Mouse (Mus musculus) thymus, adult 2 months (tissue): ENCODE results near the gene Gm5108. TPM values are rescaled to one million over a fixed set of nuclear protein-coding genes. Genes with fewer than 3 reads are reported as not detected.

ENCODE experiments used
- DNase-seq: peaks from one replicate; pipeline ENCODE4 v3.0.0; 2021
- H3K27ac ChIP-seq: fragments of 200-500 bp; 2 replicates; pipeline ENCODE4 v1.5.1; 2012; ENCODE audit warnings: low read length, control low read depth; ENCODE audit not compliant: control insufficient read depth, insufficient read depth
- H3K27me3 ChIP-seq: fragments of 200-500 bp; 2 replicates; pipeline ENCODE4 v1.6.1; 2012; ENCODE audit warnings: mild to moderate bottlenecking, low read length, moderate library complexity, mixed read lengths; ENCODE audit not compliant: control insufficient read depth, insufficient read depth
- H3K36me3 ChIP-seq: fragments of 200-500 bp; 2 replicates; pipeline ENCODE4 v1.6.1; 2012; ENCODE audit warnings: mild to moderate bottlenecking, low read length, moderate library complexity; ENCODE audit not compliant: control insufficient read depth, insufficient read depth
- H3K4me1 ChIP-seq: fragments of 200-500 bp; replicated peaks from 2 replicates; pipeline ENCODE4 v1.6.1; 2012; ENCODE audit warnings: low read length; ENCODE audit not compliant: control insufficient read depth, insufficient read depth
- H3K4me3 ChIP-seq: fragments of 200-500 bp; 2 replicates; pipeline ENCODE4 v1.5.1; 2012; ENCODE audit warnings: mild to moderate bottlenecking, low read length, control low read depth, moderate library complexity; ENCODE audit not compliant: control insufficient read depth, insufficient read depth
- CTCF ChIP-seq: fragments of 200-500 bp; IDR thresholded peaks from 2 replicates; pipeline ENCODE4 v1.5.1; 2012; ENCODE audit warnings: mild to moderate bottlenecking, control low read depth, low read length, moderate library complexity, borderline replicate concordance; ENCODE audit not compliant: control insufficient read depth, poor library complexity, insufficient read depth; ENCODE audit errors: extremely low read depth
- POLR2A ChIP-seq: fragments of 200-500 bp; IDR thresholded peaks from 2 replicates; pipeline ENCODE4 v1.6.1; 2012; ENCODE audit warnings: mild to moderate bottlenecking, low read length, control low read depth, moderate library complexity; ENCODE audit not compliant: control insufficient read depth, poor library complexity, insufficient read depth; ENCODE audit errors: extremely low read depth
- WGBS: fragments of 180-500 bp; shearing (Covaris S2); methylation state at CpG from one replicate; pipeline ENCODE4 v1.1.7; 2018; 5-methylcytosine and 5-hydroxymethylcytosine counted together
- polyA plus RNA-seq: library from polyadenylated mRNA; depleted of rRNA; stranded (reverse); fragments of >200 nt; gene quantifications from 2 replicates; pipeline ENCODE4 v1.2.3, GENCODE M21; 2012

Gm5108 gene
- polyA plus RNA-seq, 1 experiment = not detected

DNA sequence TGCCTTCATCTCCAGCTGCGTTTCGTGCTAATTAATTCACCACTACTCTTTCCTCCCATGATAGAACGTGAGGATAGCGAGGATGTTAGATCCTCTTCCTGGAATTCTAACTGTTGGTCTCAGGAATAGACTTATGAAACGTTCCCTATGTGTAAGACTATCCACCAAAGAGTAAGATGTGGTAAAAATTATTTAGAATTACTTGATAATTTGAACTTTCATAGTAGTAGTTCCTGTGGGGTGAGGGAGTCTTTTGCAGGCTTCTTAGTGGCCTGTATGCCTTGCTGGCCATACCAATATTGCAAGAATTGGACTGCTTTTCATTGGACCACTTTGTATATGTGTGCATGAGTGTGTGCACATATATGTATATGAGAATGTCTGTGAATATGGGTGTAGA is 4.9 kb downstream of the Gm5108 start, which contains the start of gene Gm21905:
Gm21905 (minus strand) TSS at position 101 of the 400 bp plus-strand sequence.
- no peak for DNase-seq
- Histone ChIP-seq H3K27me3 (no peaks in the 10 kb centered on the region), H3K4me1 (no peaks in the 10 kb centered on the region), H3K27ac (no peak within 1 kb of the TSS), H3K36me3 (no peaks in the 10 kb centered on the region), H3K4me3 (no peak within 1 kb of the TSS)
- TF ChIP-seq CTCF (no peak), POLR2A (no peak)
- WGBS = 92% methylated on average over 5 of the region's 5 CpGs

DNA sequence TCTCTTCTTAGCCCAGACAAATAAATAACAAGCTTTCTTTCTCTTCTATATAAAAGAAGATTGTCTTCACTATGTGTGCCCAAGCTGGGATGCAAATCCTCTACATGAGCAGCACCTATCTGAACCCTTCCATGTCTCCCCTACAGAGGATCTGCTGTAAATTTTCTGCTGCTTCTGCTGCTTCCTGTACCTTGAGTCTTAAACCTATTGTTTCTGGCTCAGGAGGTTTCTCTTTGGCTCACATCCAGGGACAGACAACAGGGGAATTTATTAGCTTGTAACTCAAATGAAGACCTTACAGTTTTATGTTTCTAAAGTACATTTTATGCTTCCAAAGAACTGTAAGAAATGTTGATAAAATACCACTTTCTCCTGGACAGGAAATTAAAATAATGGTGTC is 5.5 kb downstream of the Gm5108 start:
- no peak overlapping the region for H3K27ac ChIP-seq
- DNase-seq = no peak
- H3K27me3 ChIP-seq = no peaks in the 10 kb centered on the region

DNA sequence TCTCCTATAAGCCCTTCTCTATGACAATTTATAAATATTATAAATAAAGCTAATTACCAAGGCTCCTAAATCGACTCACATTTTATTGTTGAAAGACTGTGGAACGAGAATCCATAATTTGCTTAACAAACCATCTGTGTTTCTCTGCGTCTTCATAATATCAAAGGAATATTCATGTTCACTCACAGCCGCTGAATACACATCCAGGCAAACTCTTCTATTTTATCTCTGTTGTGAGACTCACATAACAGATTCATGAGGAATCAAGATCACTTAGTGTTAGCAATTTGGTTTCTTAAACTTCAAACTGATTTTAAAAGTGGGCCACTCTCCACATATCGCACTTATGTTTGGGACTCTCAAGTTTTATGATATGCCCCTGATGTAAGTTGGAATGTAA is 6.6 kb downstream of the Gm5108 start:
- no peaks in the 10 kb centered on the region for H3K4me1 ChIP-seq
- TF ChIP-seq POLR2A (no peak), CTCF (no peak)
- H3K36me3 ChIP-seq = no peaks in the 10 kb centered on the region
- no peak overlapping the region for H3K27ac ChIP-seq
- no peaks in the 10 kb centered on the region for H3K27me3 ChIP-seq
- no peak for DNase-seq
- H3K4me3 ChIP-seq = no peak overlapping the region
- whole genome bisulfite sequencing = 98% methylated on average over 5 of the region's 5 CpGs

More for the DNA sequence above, 5.5 kb downstream of the Gm5108 start:
- H3K4me1 ChIP-seq = no peaks in the 10 kb centered on the region
- TF ChIP-seq CTCF (no peak), POLR2A (no peak)
- no peak overlapping the region for H3K4me3 ChIP-seq
- no peaks in the 10 kb centered on the region for H3K36me3 ChIP-seq

DNA sequence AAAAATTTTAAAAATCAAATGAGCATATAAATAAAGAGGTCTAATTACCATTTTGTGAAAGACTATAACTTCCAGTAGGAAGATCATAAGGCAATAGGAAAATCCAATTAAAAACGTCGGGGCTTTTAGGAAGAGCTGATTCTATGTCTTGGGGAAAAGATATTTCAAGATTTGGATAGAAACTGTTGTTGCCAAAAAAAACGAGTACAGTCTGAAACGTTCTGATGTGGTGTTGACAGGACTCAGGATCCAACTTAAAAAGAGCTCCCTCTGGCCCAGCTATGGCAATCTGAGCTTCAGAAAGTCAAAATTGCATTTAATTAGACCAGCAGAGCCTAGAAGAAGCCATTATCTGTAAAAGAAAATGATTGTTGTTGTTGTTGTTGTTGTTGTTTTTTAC is 12.6 kb downstream of the Gm5108 start:
- no peak for DNase-seq
- Histone ChIP-seq H3K27me3 (no peaks in the 10 kb centered on the region), H3K4me3 (no peak overlapping the region), H3K4me1 (no peaks in the 10 kb centered on the region), H3K36me3 (no peaks in the 10 kb centered on the region), H3K27ac (no peak overlapping the region)
- 90% methylated on average over 4 of the region's 4 CpGs for WGBS
- no peak for TF ChIP-seq CTCF
- TF ChIP-seq POLR2A = no peak

DNA sequence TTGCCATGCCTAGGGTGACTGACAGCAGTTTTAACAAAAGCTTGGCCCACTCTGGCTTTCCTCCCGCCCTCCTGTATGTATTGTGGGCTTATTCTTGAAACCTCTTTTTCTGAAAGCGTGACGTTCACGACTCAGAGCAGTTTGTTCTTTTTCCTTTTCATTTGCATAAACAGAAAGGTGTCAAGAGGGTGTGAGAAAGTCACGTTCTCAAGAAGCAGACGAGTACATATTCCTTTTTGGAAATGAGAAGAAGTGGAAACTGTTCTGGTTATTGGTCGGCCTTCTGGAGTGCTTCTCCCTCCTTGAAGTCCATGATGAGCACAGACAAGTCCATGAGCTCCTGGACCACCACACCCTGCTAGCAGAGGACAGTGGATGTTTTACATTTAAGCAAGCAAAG is 14.0 kb downstream of the Gm5108 start:
- WGBS = 94% methylated on average over 7 of the region's 7 CpGs
- Histone ChIP-seq H3K36me3 (no peaks in the 10 kb centered on the region), H3K27me3 (no peaks in the 10 kb centered on the region), H3K27ac (no peak overlapping the region; the same call in 1 of the 2 replicates), H3K4me3 (no peak overlapping the region), H3K4me1 (no peaks in the 10 kb centered on the region)
- TF ChIP-seq POLR2A = no peak
- TF ChIP-seq CTCF = no peak
- no peak for DNase-seq

DNA sequence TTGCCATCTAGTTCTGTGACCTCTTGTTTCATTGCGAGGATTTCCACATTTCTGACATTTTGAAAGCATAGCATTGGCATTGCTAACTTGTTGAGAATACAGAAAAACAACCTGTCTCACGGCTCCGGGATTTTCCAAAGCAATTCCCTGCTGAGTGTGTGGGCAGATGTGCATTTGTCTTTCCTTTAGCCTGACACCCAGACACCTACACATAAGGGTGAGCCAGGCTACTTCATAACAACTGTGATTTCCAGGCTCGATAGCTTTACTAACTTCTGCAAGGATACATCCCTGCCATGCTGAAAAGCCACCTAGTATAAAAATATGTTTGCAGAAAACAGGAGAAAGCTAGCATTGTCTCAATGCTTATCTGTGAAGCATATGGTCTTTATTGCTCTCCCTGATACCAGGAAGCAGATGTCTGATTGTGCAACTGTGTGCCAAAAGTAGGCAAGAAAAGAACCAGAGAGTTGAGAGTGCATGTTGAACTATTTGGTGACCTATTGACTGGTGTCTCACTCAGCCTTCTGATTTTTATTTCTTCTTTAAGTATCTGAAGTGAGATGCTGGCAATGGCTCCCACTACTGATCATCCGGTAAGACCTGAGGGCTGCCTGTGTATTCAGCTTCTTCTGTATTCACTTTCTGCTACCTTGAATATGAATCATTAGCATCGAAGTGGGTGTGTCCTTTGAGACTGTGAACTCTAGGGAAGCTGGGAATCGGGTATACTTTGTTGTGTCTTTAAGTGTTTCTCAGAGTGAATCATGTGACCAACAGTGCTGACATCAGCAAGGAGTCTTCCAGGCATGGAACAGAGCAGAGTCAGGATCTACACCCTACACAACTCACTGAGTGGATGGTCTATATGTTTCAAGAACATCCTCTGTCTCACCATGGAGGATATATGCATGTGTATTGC is 20.5 kb downstream of the Gm5108 start:
- Histone ChIP-seq H3K27ac (no peak overlapping the region), H3K4me3 (no peak overlapping the region), H3K27me3 (no peaks in the 10 kb centered on the region), H3K4me1 (no peaks in the 10 kb centered on the region), H3K36me3 (no peaks in the 10 kb centered on the region)
- no peak for TF ChIP-seq POLR2A
- no peak for TF ChIP-seq CTCF
- WGBS = 92% methylated on average over 7 of the region's 7 CpGs
- DNase-seq = no peak
